Mouse (Mus musculus) megakaryocyte, embryonic 14.5 days (primary cell): ENCODE data around the gene Itch.

Experiments used
- FLI1 ChIP-seq: IDR thresholded peaks from 2 replicates; pipeline ENCODE4 v1.6.1; 2012; ENCODE audit warnings: low read length, inconsistent platforms, mixed read lengths
- GATA1 ChIP-seq: IDR thresholded peaks from 3 replicates; pipeline ENCODE4 v1.6.1; 2012; ENCODE audit warnings: mixed read lengths, low read length, inconsistent platforms, borderline replicate concordance

GRCm38 (mm10) chr2:155240915-155241314 lies 107.6 kb downstream of the Itch start:
- TF ChIP-seq GATA1 (no peak), FLI1 (no peak)
